Mouse (Mus musculus) E14TG2a.4 (cell line): Measurements from ENCODE around the gene Kctd6.
"Not testable (repeated sequence)": the region's sequence is repeated elsewhere in the genome, so short reads cannot be mapped to it uniquely, and the experiment has no call there.

Experiments
- H3K27me3 ChIP-seq: 2 replicates; pipeline ENCODE4 v1.6.1; 2014; ENCODE audit warnings: low read length, control low read depth; ENCODE audit not compliant: insufficient read depth
- H3K36me3 ChIP-seq: 2 replicates; pipeline ENCODE4 v1.6.1; 2014; ENCODE audit warnings: low read length, control low read depth; ENCODE audit not compliant: insufficient read depth
- H3K4me1 ChIP-seq: replicated peaks from 2 replicates; pipeline ENCODE4 v1.6.1; 2014; ENCODE audit warnings: low read depth, low read length, control low read depth
- H3K4me3 ChIP-seq: replicated peaks from 2 replicates; pipeline ENCODE4 v1.5.1; 2014; ENCODE audit warnings: mild to moderate bottlenecking, low read length
- H3K9me3 ChIP-seq: 2 replicates; pipeline ENCODE4 v1.6.1; 2014; ENCODE audit warnings: low read length, control low read depth
- CTCF ChIP-seq: conservative IDR thresholded peaks from 2 replicates; pipeline ENCODE4 v1.5.1; 2014; ENCODE audit warnings: low read length
- NANOG ChIP-seq: IDR thresholded peaks from 2 replicates; pipeline ENCODE4 v1.6.1; 2014; ENCODE audit warnings: borderline replicate concordance, low read length, mixed read lengths
- POU5F1 ChIP-seq: IDR thresholded peaks from 2 replicates; pipeline ENCODE4 v1.6.1; 2014; ENCODE audit warnings: low read length, borderline replicate concordance

Gene Kctd6

GRCm38 (mm10) chr14:8213803-8214224 is at the start of gene Kctd6:
Gene Kctd6, plus strand, starts transcription at chr14:8214140.
- Histone ChIP-seq H3K36me3 (no peaks in the 10 kb centered on the region), H3K4me1 (peaks cover 49% of the 10 kb centered on the region), H3K9me3 (no peaks in the 10 kb centered on the region), H3K27me3 (no peaks in the 10 kb centered on the region), H3K4me3 (peak within 1 kb of the TSS; percentile 93)
- TF ChIP-seq NANOG: no peak

GRCm38 (mm10) chr14:8164463-8164862 is 49.5 kb upstream of the Kctd6 start:
- no peaks in the 10 kb centered on the region for H3K9me3 ChIP-seq
- H3K36me3 ChIP-seq: peaks cover 82% of the 10 kb centered on the region
- no peaks in the 10 kb centered on the region for H3K27me3 ChIP-seq
- peaks cover 21% of the 10 kb centered on the region for H3K4me1 ChIP-seq
- H3K4me3 ChIP-seq: no peak overlapping the region
- no peak for TF ChIP-seq NANOG

- H3K36me3 ChIP-seq: peaks cover 40% of the 10 kb centered on the region
- no peak for TF ChIP-seq CTCF
- H3K27me3 ChIP-seq: no peaks in the 10 kb centered on the region
- no peaks in the 10 kb centered on the region for H3K9me3 ChIP-seq
- peak within 1 kb of the TSS; percentile 98 for H3K4me3 ChIP-seq
- peaks cover 43% of the 10 kb centered on the region for H3K4me1 ChIP-seq
Observed at GRCm38 (mm10) chr14:8172507-8173410, 41.2 kb upstream of the Kctd6 start, which contains the start of gene Pdhb. Gene Pdhb, minus strand, starts transcription at chr14:8173025.

GRCm38 (mm10) chr14:8173542-8174250 is 40.2 kb upstream of the Kctd6 start:
- not testable (repeated sequence) for H3K27me3 ChIP-seq, H3K9me3 ChIP-seq
- Histone ChIP-seq H3K36me3 (peaks cover 30% of the 10 kb centered on the region), H3K4me3 (peak overlapping the region; percentile 86), H3K4me1 (peaks cover 42% of the 10 kb centered on the region)

GRCm38 (mm10) chr14:8174634-8175033 is 39.3 kb upstream of the Kctd6 start:
- H3K4me1 ChIP-seq: peaks cover 35% of the 10 kb centered on the region
- no peaks in the 10 kb centered on the region for H3K27me3 ChIP-seq
- TF ChIP-seq CTCF: no peak
- no peak for TF ChIP-seq POU5F1
- no peak for TF ChIP-seq NANOG

GRCm38 (mm10) chr14:8176251-8176650 is 37.7 kb upstream of the Kctd6 start:
- TF ChIP-seq CTCF (no peak), NANOG (no peak), POU5F1 (no peak)
- H3K9me3 ChIP-seq: no peaks in the 10 kb centered on the region
- H3K4me3 ChIP-seq: no peak overlapping the region

More at GRCm38 (mm10) chr14:8174634-8175033, 39.3 kb upstream of the Kctd6 start:
- H3K9me3 ChIP-seq: no peaks in the 10 kb centered on the region
- H3K4me3 ChIP-seq: peak overlapping the region; percentile 86
- H3K36me3 ChIP-seq: peaks cover 21% of the 10 kb centered on the region

GRCm38 (mm10) chr14:8180371-8181035 is 33.4 kb upstream of the Kctd6 start:
- Histone ChIP-seq H3K9me3 (peaks cover 14% of the 10 kb centered on the region), H3K4me1 (peaks cover 7% of the 10 kb centered on the region), H3K4me3 (no peak overlapping the region), H3K27me3 (no peaks in the 10 kb centered on the region), H3K36me3 (no peaks in the 10 kb centered on the region)
- TF ChIP-seq CTCF: no peak

More at GRCm38 (mm10) chr14:8176251-8176650, 37.7 kb upstream of the Kctd6 start:
- peaks cover 5% of the 10 kb centered on the region for H3K36me3 ChIP-seq
- H3K27me3 ChIP-seq: no peaks in the 10 kb centered on the region
- peaks cover 34% of the 10 kb centered on the region for H3K4me1 ChIP-seq

- peak; percentile 55 for TF ChIP-seq CTCF
- no peak for TF ChIP-seq POU5F1
- TF ChIP-seq NANOG: no peak
- H3K36me3 ChIP-seq: peaks cover 3% of the 10 kb centered on the region; the same call in 1 of the 2 replicates
- H3K9me3 ChIP-seq: peaks cover 38% of the 10 kb centered on the region
- H3K4me3 ChIP-seq: no peak overlapping the region
- no peaks in the 10 kb centered on the region for H3K4me1 ChIP-seq
- no peaks in the 10 kb centered on the region for H3K27me3 ChIP-seq
Observed at GRCm38 (mm10) chr14:8183330-8183729, 30.6 kb upstream of the Kctd6 start.
